Mouse (Mus musculus): ENCODE results near the gene Lhfpl3.
A peak's percentile ranks its signal among the peaks of the same experiment; 100 is the strongest.
"Not testable (repeated sequence)": the region's sequence is repeated elsewhere in the genome, so short reads cannot be mapped to it uniquely, and the experiment has no call there.

Gene Lhfpl3

GRCm38 (mm10) chr5:22745885-22746532 is at the start of gene Lhfpl3:
Gene Lhfpl3, plus strand, starts transcription at chr5:22746059.
- DNase-seq: peak; percentile 71 to 76

GRCm38 (mm10) chr5:22706271-22706670 is 39.6 kb upstream of the Lhfpl3 start:
- not testable (repeated sequence) for DNase-seq

GRCm38 (mm10) chr5:22745529-22745884 is 352 bp upstream of the Lhfpl3 start:
- DNase-seq: no peak

- DNase-seq: peak in 1 of 2 experiments; percentile 42
These were observed 718 bp downstream of the Lhfpl3 start for GRCm38 (mm10) chr5:22746533-22747021.

- DNase-seq: peak in 1 of 2 experiments; percentile 5
These were observed 1.4 kb downstream of the Lhfpl3 start for GRCm38 (mm10) chr5:22747305-22747704.

- peak; percentile 64 to 68 for DNase-seq
These were observed 11.4 kb downstream of the Lhfpl3 start for GRCm38 (mm10) chr5:22757261-22757660.

- peak; percentile 20 to 57 for DNase-seq
These were observed 24.9 kb downstream of the Lhfpl3 start for GRCm38 (mm10) chr5:22770726-22771125.

- DNase-seq: no peak
These were observed 49.5 kb downstream of the Lhfpl3 start for GRCm38 (mm10) chr5:22795361-22795760.

- no peak for DNase-seq
These were observed 67.6 kb downstream of the Lhfpl3 start for GRCm38 (mm10) chr5:22813426-22813825.

- no peak for DNase-seq
These were observed 84.1 kb downstream of the Lhfpl3 start for GRCm38 (mm10) chr5:22829822-22830450.

GRCm38 (mm10) chr5:22851572-22851971 is 105.7 kb downstream of the Lhfpl3 start:
- no peak for DNase-seq

- DNase-seq: no peak
These were observed 107.6 kb downstream of the Lhfpl3 start for GRCm38 (mm10) chr5:22853503-22853902.

- DNase-seq: no peak
These were observed 110.6 kb downstream of the Lhfpl3 start for GRCm38 (mm10) chr5:22856480-22856879.

- DNase-seq: peak; percentile 45 to 50
These were observed 115.5 kb downstream of the Lhfpl3 start for GRCm38 (mm10) chr5:22861399-22861798.

- DNase-seq: no peak
These were observed 123.2 kb downstream of the Lhfpl3 start for GRCm38 (mm10) chr5:22869031-22869430.

GRCm38 (mm10) chr5:22872417-22872816 is 126.6 kb downstream of the Lhfpl3 start:
- DNase-seq: no peak

GRCm38 (mm10) chr5:22888345-22888744 is 142.5 kb downstream of the Lhfpl3 start:
- peak; percentile 81 to 84 for DNase-seq

GRCm38 (mm10) chr5:22889481-22889880 is 143.6 kb downstream of the Lhfpl3 start:
- peak; percentile 53 to 57 for DNase-seq

- no peak for DNase-seq
These were observed 151.4 kb downstream of the Lhfpl3 start for GRCm38 (mm10) chr5:22897228-22897627.

- no peak for DNase-seq
These were observed 151.9 kb downstream of the Lhfpl3 start for GRCm38 (mm10) chr5:22897656-22898289.

- no peak for DNase-seq
These were observed 152.7 kb downstream of the Lhfpl3 start for GRCm38 (mm10) chr5:22898593-22898992.

- DNase-seq: no peak
These were observed 154.1 kb downstream of the Lhfpl3 start for GRCm38 (mm10) chr5:22899913-22900312.

- no peak for DNase-seq
These were observed 171.3 kb downstream of the Lhfpl3 start for GRCm38 (mm10) chr5:22917197-22917596.

GRCm38 (mm10) chr5:22926171-22926570 is 180.3 kb downstream of the Lhfpl3 start:
- no peak for DNase-seq
